Mouse (Mus musculus) mouse trophoblast stem cell (cell line): ENCODE data around the gene Dusp9.

Source experiments
- in situ Hi-C, 2 experiments: fragments of 300-500 bp; cut with MseI, MboI; formaldehyde crosslinking; loops; 2 replicates in 1 of 2; 3 replicates in 1 of 2; pipeline ENCODE4 v1.15.1; 2025

The Dusp9 gene

GRCm38 (mm10) chrX:73660284-73660665 lies 21.1 kb downstream of the Dusp9 start:
- in situ Hi-C loops, result loop anchor here in 1 of 2 experiments (10.0 kb wide), 1 partner anchor 115 kb away; no protein-coding TSS in a partner anchor

- in situ Hi-C loops, result loop anchor here in 1 of 2 experiments (10.0 kb wide), 1 partner anchor 118 kb away; no protein-coding TSS in a partner anchor
Observed at GRCm38 (mm10) chrX:73663143-73663542, 23.9 kb downstream of the Dusp9 start.

- in situ Hi-C loops, result no loop called here
Observed at GRCm38 (mm10) chrX:73672031-73672431, 32.8 kb downstream of the Dusp9 start.

DNA sequence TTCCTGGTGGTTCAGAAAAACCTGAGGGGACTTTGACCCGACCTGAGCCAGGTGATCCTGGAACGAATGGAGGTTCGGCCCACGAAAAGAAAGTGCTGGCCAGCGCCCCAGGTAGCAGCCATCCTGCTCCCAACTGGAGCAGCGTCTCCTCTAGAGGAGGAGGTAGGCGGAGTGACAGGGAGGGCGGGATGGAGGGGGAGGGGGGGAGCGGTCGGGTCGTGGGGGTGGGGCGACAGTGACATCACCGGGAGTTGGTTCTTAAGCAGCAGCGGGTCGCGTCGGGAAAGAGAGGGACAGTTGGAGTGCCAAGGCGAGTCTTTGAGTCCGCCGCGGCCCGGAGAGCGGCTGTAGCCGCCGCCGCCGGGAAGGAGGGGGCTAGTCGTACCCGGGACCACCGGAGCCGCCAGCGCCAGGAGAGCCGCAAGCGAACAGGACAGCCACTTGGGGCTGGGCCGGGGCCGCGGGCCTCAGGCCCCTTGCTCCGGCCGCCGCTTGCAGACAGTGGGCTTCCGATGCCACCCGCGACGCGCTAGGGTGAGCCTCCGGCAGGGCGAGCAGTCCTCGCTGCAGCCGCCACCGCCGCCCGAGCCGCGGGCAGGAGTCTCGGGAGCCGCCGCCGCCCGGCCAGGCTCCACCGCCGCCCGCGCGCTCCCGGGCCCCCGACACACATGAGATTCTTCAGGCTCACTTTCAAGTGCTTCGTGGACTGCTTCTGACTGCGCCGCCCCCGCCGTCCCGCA lies 33.8 kb downstream of the Dusp9 start, which contains the start of gene Slc6a8:
Gene Slc6a8, plus strand, starts transcription at position 272 of the 740 bp plus-strand sequence.
- in situ Hi-C loops, result no loop called here

DNA sequence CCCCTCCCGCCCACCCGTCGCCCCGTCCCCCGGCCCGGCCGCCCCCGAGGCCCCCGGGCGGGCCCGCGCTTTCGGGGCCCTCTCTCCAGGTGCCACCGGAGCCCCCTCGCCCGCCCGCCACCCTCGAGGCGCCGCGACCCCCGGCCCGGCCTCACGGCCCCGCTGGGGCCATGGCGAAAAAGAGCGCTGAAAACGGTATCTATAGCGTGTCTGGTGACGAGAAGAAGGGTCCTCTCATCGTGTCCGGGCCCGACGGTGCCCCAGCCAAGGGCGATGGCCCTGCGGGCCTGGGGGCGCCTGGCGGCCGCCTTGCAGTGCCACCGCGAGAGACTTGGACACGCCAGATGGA lies 34.4 kb downstream of the Dusp9 start:
- in situ Hi-C loops, result no loop called here

GRCm38 (mm10) chrX:73673968-73674661 lies 34.9 kb downstream of the Dusp9 start:
- in situ Hi-C loops, result no loop called here

GRCm38 (mm10) chrX:73675231-73675630 lies 36.0 kb downstream of the Dusp9 start:
- in situ Hi-C loops, result no loop called here

GRCm38 (mm10) chrX:73676668-73677067 lies 37.4 kb downstream of the Dusp9 start:
- in situ Hi-C loops, result no loop called here

DNA sequence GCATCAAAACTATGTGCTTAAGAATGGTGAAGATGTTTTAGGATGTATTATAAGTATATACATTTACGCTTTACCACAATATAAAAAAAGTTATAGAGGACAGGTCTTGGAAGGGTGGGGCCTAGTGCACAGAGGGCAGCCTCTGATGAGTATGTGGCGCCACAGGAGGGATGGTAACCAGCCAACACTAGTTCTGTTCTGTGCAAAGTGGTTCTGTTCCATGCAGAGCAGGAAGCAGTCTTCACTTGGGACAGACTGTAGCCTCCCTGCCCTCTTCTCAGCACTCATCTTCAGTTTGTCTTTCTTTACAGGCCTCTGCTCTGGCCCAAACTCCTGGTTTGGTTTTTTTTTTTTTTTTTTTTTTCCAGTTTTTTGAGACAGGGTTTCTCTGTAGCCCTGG lies 44.9 kb downstream of the Dusp9 start:
- in situ Hi-C loops, result no loop called here

DNA sequence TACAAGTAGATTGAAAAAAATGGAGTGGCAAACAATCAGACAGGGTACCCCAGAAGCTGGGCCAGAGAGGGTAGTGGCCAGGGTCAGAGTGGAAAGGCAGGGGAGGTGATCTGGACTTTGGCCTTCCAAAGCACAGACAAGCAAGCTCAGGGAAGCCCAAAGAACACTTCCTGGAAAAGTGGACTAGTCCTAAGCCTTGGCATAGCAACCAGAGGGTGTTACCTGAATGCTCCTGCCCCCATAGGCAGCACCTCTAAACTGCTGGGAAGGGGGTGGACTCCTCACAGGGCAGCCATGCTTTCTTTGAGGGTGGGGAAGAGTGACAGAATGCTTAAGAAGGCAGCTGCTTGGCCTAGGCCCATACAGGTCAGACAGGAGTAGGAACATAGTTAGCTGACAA lies 45.8 kb downstream of the Dusp9 start:
- in situ Hi-C loops, result no loop called here

DNA sequence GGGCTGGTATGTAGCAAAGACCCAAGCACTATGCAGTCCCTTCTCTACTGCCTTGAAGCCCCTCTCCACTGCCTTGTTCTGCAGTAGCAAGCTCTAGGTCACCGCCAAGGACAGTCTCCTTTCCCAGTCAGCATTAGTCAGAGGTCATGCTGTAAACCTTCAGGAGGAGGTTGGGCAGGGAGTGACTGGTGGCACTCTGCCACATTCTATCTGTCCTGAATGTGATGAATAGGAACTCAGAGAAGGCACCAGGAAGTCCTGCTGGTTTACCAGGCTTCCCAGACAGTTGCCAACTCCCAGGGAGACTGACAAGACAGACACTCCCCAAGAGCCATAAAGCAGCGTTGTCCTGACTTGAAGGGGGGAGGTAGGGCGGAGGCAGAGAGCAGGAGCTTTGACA lies 46.4 kb downstream of the Dusp9 start:
- in situ Hi-C loops, result no loop called here

DNA sequence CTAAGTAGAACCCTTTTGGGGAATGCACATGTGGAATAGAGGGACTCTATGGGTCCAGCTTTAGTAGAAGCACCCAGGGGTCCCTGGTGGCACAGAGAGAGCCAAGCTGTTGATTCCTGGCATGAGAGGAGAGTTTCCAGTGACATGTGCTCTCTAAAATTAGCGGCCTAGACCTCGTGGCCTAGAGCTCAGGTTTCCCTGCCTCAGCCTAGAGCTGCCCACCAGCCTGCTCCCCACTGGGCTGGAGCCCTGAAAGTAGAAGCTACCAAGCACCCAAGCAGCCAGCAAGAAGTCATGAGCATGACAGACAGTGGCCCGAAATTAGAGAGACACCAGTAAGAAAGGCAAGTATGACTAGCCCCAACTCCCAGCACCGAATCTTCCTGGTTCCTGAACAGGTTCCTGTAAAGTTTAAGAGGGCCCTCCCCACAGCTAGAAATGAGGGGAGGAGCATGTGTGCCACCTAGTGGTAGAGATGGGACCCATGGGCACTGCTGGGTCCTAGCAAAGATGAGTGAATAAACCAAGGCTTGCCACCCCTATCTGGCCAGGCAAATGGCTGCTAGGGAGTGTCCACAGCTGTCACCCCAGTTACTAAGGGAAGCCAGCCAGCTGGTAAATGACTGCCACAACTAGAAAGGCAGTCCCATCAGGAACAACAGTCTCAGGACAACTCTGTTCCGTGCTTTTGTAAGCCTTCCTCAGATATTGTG lies 51.9 kb downstream of the Dusp9 start:
- in situ Hi-C loops, result no loop called here
